Comparison of ENCODE assay signal across 8 mouse cellular contexts in the genomic region with DNA sequence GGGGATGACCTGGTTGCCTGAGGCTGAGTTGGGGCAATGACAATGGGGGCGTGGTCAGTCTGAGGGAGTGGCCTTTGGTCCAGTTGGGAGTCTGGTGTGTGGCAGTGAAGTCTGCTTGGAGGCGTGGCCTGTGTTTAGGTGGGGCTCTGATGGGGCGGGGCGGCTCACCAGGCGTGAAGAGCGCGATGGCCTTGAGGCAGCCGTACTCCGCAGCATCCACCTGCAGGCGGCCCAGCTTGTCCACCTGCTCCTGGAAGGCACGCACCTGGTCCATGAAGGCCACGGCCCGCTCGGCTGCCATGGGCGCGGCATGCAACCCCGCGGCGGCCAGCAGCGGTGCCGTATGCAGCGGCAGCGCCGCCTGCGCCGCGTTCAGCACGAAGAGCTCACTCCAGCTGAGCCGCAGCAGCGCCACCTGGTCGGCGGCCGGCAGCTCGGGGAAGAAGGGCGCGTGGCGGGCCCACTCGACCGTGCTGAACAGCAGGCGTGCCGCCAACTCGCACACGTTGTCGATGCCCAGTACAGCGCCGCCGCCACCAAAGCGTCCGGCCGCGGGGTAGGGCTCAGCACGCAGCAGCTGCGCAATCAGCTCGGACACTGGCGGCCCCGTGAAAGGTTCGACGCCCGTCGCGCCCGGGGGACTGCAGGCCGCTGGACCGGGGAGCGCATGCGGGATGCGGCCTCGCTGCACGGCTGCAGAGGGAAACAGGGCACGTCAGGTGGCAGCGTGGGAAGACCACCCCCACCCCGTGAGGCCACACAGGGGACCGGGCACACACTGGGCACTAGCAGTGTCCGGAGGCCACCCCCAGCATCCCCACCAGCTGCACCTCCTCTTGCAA. TPM values are rescaled to one million over a fixed set of nuclear protein-coding genes. Genes with fewer than 3 reads are reported as not detected.
DNase-seq lines count a peak whose midpoint lies in the region; ATAC-seq and TF ChIP-seq lines count a peak whose summit lies in the region.

No protein-coding gene starts in this region.

- peak overlapping the region; percentile 45 for H3K4me2 ChIP-seq in kidney, embryonic 14.5 days (replicated peaks; ENCODE audit: low read depth, low read length)
- peak overlapping the region; percentile 65 for H3K4me2 ChIP-seq in liver, postnatal 0 days (ENCODE audit: low read depth, low read length)
- peak overlapping the region; percentile 46 for H3K4me2 ChIP-seq in neural tube, embryonic 11.5 days (ENCODE audit: low read depth)

- no peak for TF ChIP-seq EP300 in liver, postnatal 0 days (IDR thresholded peaks at IDR 0.05; ENCODE audit: low read depth)

- peak; percentile 28 for TF ChIP-seq CTCF in layer of hippocampus, adult 2 months (conservative IDR thresholded peaks at IDR 0.05)
- 0 out of 2 replicates have a peak, but pooled peaks have one; percentile 21 for TF ChIP-seq CTCF in liver, postnatal 0 days (IDR thresholded peaks at IDR 0.05; ENCODE audit: low read depth)

- H3K9me3 ChIP-seq in kidney, embryonic 14.5 days (ENCODE audit: control insufficient read depth, low read length), result no peaks in the 10 kb centered on the region
- H3K9me3 ChIP-seq in liver, postnatal 0 days (ENCODE audit: low read length), result no peaks in the 10 kb centered on the region
- no peaks in the 10 kb centered on the region for H3K9me3 ChIP-seq in neural tube, embryonic 11.5 days (ENCODE audit: control insufficient read depth, low read length)

- peak overlapping the region; percentile 40 for H3K9ac ChIP-seq in kidney, embryonic 14.5 days (ENCODE audit: low read depth, low read length)
- H3K9ac ChIP-seq in liver, postnatal 0 days (replicated peaks), result 0 out of 2 replicates have a peak overlapping the region, but pooled peaks have one; percentile 21
- peak overlapping the region; percentile 43; the same call in 1 of the 2 replicates for H3K9ac ChIP-seq in neural tube, embryonic 11.5 days (ENCODE audit: low read length)

- 8% methylated on average over 67 of the region's 74 CpGs for WGBS in kidney, embryonic 14.5 days
- 26% methylated on average over 61 of the region's 74 CpGs for WGBS in liver, postnatal 0 days (ENCODE audit: insufficient replicate concordance)
- WGBS in neural tube, embryonic 11.5 days, result 7% methylated on average over 74 of the region's 74 CpGs

- H3K4me3 ChIP-seq in layer of hippocampus, adult 2 months, result peak overlapping the region; percentile 42
- H3K4me3 ChIP-seq in kidney, embryonic 14.5 days (ENCODE audit: low read length), result peak overlapping the region; percentile 24
- peak overlapping the region; percentile 15 for H3K4me3 ChIP-seq in liver, postnatal 0 days (ENCODE audit: low read depth, low read length)
- H3K4me3 ChIP-seq in neural tube, embryonic 11.5 days (ENCODE audit: low read depth, low read length), result peak overlapping the region; percentile 20

- H3K36me3 ChIP-seq in kidney, embryonic 14.5 days (ENCODE audit: control insufficient read depth, insufficient read depth, low read length), result peaks cover 52% of the 10 kb centered on the region
- peaks cover 30% of the 10 kb centered on the region for H3K36me3 ChIP-seq in liver, postnatal 0 days (replicated peaks; ENCODE audit: insufficient read depth, low read length)
- H3K36me3 ChIP-seq in neural tube, embryonic 11.5 days (ENCODE audit: control insufficient read depth, insufficient read depth, low read length), result no peaks in the 10 kb centered on the region

- H3K27me3 ChIP-seq in kidney, embryonic 14.5 days (ENCODE audit: control insufficient read depth, insufficient read depth, low read length), result no peaks in the 10 kb centered on the region
- H3K27me3 ChIP-seq in liver, postnatal 0 days (ENCODE audit: insufficient read depth, low read length), result peaks cover 9% of the 10 kb centered on the region
- no peaks in the 10 kb centered on the region for H3K27me3 ChIP-seq in neural tube, embryonic 11.5 days (ENCODE audit: control insufficient read depth, insufficient read depth, low read length)

- peaks cover 42% of the 10 kb centered on the region for H3K4me1 ChIP-seq in kidney, embryonic 14.5 days (ENCODE audit: control insufficient read depth, insufficient read depth, low read length)
- H3K4me1 ChIP-seq in liver, postnatal 0 days (ENCODE audit: insufficient read depth), result peaks cover 28% of the 10 kb centered on the region
- H3K4me1 ChIP-seq in neural tube, embryonic 11.5 days (ENCODE audit: control insufficient read depth, insufficient read depth, low read length), result peaks cover 24% of the 10 kb centered on the region

- ATAC-seq in granulocyte monocyte progenitor cell, adult 5-6 weeks (replicated peaks; ENCODE audit: poor library complexity, severe bottlenecking), result peak; percentile 54
- ATAC-seq in kidney, embryonic 14.5 days (ENCODE audit: low FRiP score, low TSS enrichment), result peak; percentile 3
- peak; percentile 43 for ATAC-seq in liver, postnatal 0 days
- peak; percentile 13; the same call in 1 of the 2 replicates for ATAC-seq in neural tube, embryonic 11.5 days (ENCODE audit: insufficient read depth, low FRiP score, low TSS enrichment)

- peak overlapping the region; percentile 77 for H3K27ac ChIP-seq in layer of hippocampus, adult 2 months
- peak overlapping the region; percentile 63; the same call in 1 of the 2 replicates for H3K27ac ChIP-seq in kidney, embryonic 14.5 days (ENCODE audit: low read depth, low read length)
- no peak overlapping the region for H3K27ac ChIP-seq in liver, postnatal 0 days (ENCODE audit: low read depth)
- H3K27ac ChIP-seq in neural tube, embryonic 11.5 days (ENCODE audit: low read depth, low read length), result peak overlapping the region; percentile 69

- peak in 1 of 2 experiments; percentile 50 for DNase-seq in layer of hippocampus, adult 2 months (ENCODE audit: low spot score in 2 of 2)
- no peak for DNase-seq in layer of hippocampus, adult 9-10 months (ENCODE audit: low spot score)
- peak; percentile 70 to 76 for DNase-seq in cerebellum, postnatal 36 days
- DNase-seq in liver, postnatal 0 days, result peak; percentile 88
- peak; percentile 68 for DNase-seq in neural tube, embryonic 11.5 days (ENCODE audit: low spot score)
- DNase-seq in testis, postnatal 14 days (ENCODE audit: low spot score), result peak; percentile 78

RNA-seq across cellular contexts. Expression of gene Ocel1, which starts 4.7 kb away (rescaled TPM):
- total RNA-seq in layer of hippocampus, adult 2 months (2021), result 10 to 100 TPM; 15.4 to 15.9 TPM
- total RNA-seq in granulocyte monocyte progenitor cell, adult 5-6 weeks (2014; fragmentation: Nextera tagmentation), result 8.8 and 12.4 TPM in 2 replicates
- 8.9 TPM in 2 replicates for total RNA-seq in granulocyte monocyte progenitor cell, adult 5-6 weeks (2017)
- polyA plus RNA-seq in kidney, embryonic 14.5 days (2014; fragmentation: Nextera tagmentation; extraction: Ambion mirVana), result 4.6 and 5.2 TPM in 2 replicates
- polyA plus RNA-seq in liver, postnatal 0 days (2015; fragmentation: Nextera tagmentation; extraction: Ambion mirVana), result 5.3 and 5.9 TPM in 2 replicates
- 3.4 and 3.8 TPM in 2 replicates for polyA plus RNA-seq in neural tube, embryonic 11.5 days (2014; fragmentation: Nextera tagmentation; extraction: Ambion mirVana)

RNA-seq across cellular contexts. Expression of gene Nr2f6, which starts 6.0 kb away (rescaled TPM):
- total RNA-seq in layer of hippocampus, adult 2 months (2021), result 10 to 100 TPM; 41.9 TPM
- 1.3 and 7.5 TPM in 2 replicates for total RNA-seq in granulocyte monocyte progenitor cell, adult 5-6 weeks (2014; fragmentation: Nextera tagmentation)
- total RNA-seq in granulocyte monocyte progenitor cell, adult 5-6 weeks (2017), result 3.3 and 4.1 TPM in 2 replicates
- polyA plus RNA-seq in kidney, embryonic 14.5 days (2014; fragmentation: Nextera tagmentation; extraction: Ambion mirVana), result 134 and 149 TPM in 2 replicates
- polyA plus RNA-seq in liver, postnatal 0 days (2015; fragmentation: Nextera tagmentation; extraction: Ambion mirVana), result 38.0 and 46.6 TPM in 2 replicates
- polyA plus RNA-seq in neural tube, embryonic 11.5 days (2014; fragmentation: Nextera tagmentation; extraction: Ambion mirVana), result 83.4 and 84.0 TPM in 2 replicates

RNA-seq across cellular contexts. Expression of gene Use1, which starts 9.2 kb away (rescaled TPM):
- 100 to 1,000 TPM; 107 to 117 TPM for total RNA-seq in layer of hippocampus, adult 2 months (2021)
- 108 and 154 TPM in 2 replicates for total RNA-seq in granulocyte monocyte progenitor cell, adult 5-6 weeks (2014; fragmentation: Nextera tagmentation)
- total RNA-seq in granulocyte monocyte progenitor cell, adult 5-6 weeks (2017), result 140 and 156 TPM in 2 replicates
- 112 and 115 TPM in 2 replicates for polyA plus RNA-seq in kidney, embryonic 14.5 days (2014; fragmentation: Nextera tagmentation; extraction: Ambion mirVana)
- 62.8 and 64.6 TPM in 2 replicates for polyA plus RNA-seq in liver, postnatal 0 days (2015; fragmentation: Nextera tagmentation; extraction: Ambion mirVana)
- polyA plus RNA-seq in neural tube, embryonic 11.5 days (2014; fragmentation: Nextera tagmentation; extraction: Ambion mirVana), result 78.9 and 81.5 TPM in 2 replicates

RNA-seq across cellular contexts. Expression of gene Ushbp1, which starts 19.8 kb away (rescaled TPM):
- 1 to 10 TPM; 3.3 to 4.3 TPM for total RNA-seq in layer of hippocampus, adult 2 months (2021)
- not detected in 2 replicates for total RNA-seq in granulocyte monocyte progenitor cell, adult 5-6 weeks (2014; fragmentation: Nextera tagmentation)
- total RNA-seq in granulocyte monocyte progenitor cell, adult 5-6 weeks (2017), result not detected in 2 replicates
- 10.4 and 12.3 TPM in 2 replicates for polyA plus RNA-seq in kidney, embryonic 14.5 days (2014; fragmentation: Nextera tagmentation; extraction: Ambion mirVana)
- 4.6 and 5.6 TPM in 2 replicates for polyA plus RNA-seq in liver, postnatal 0 days (2015; fragmentation: Nextera tagmentation; extraction: Ambion mirVana)
- 3.9 and 4.5 TPM in 2 replicates for polyA plus RNA-seq in neural tube, embryonic 11.5 days (2014; fragmentation: Nextera tagmentation; extraction: Ambion mirVana)

RNA-seq across cellular contexts. Expression of gene Babam1, which starts 20.9 kb away (rescaled TPM):
- total RNA-seq in layer of hippocampus, adult 2 months (2021), result 100 to 1,000 TPM in 1 of 2 experiments, 10 to 100 TPM in 1; 98.3 to 102 TPM
- 70.0 and 84.9 TPM in 2 replicates for total RNA-seq in granulocyte monocyte progenitor cell, adult 5-6 weeks (2014; fragmentation: Nextera tagmentation)
- total RNA-seq in granulocyte monocyte progenitor cell, adult 5-6 weeks (2017), result 98.5 and 101 TPM in 2 replicates
- polyA plus RNA-seq in kidney, embryonic 14.5 days (2014; fragmentation: Nextera tagmentation; extraction: Ambion mirVana), result 107 and 125 TPM in 2 replicates
- 40.0 and 40.7 TPM in 2 replicates for polyA plus RNA-seq in liver, postnatal 0 days (2015; fragmentation: Nextera tagmentation; extraction: Ambion mirVana)
- 106 and 109 TPM in 2 replicates for polyA plus RNA-seq in neural tube, embryonic 11.5 days (2014; fragmentation: Nextera tagmentation; extraction: Ambion mirVana)

Comparison
In these comparisons a context has a peak if more than half of its experiments do, and no peak if none do; other contexts are left out.
1. ATAC-seq: peak in every context shown above with its lines; median percentile 54 in granulocyte monocyte progenitor cell, adult 5-6 weeks; 43 in liver, postnatal 0 days; 13 in neural tube, embryonic 11.5 days; 3 in kidney, embryonic 14.5 days.